8 mouse cellular contexts compared by ENCODE assay signal in the genomic region with DNA sequence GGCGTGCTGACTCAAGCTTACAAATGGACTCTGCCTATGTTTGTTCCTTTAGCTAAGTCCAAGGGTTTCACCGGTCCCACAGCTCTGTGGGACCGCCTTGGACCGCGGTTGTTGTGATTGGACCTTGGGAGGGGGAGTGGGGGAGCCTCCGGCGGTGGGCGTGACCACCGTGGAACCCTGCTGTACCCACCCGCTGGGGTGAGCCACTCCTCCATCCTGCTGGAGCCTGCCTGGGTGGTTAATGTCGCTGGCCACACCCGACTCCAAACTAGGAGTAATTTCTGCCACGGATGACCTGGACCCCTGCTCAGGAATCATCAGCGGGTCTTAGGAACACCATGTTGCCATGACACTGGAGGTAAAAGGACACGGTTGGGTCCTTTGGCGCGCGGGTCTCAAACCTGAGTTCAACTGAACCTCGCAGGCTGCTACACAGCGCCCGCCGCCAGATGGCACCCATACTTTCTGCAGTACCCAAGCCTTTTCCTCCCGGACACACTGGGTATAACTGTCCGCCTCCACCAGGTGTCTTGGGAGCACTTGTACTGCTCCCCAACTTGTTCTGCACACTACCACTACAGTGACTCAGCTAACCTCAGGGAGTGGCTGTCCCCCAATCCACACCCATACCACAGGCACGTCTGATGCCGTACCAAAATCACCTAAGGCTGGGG. TPM values are rescaled to one million over a fixed set of nuclear protein-coding genes. Genes with fewer than 3 reads are reported as not detected.
DNase-seq lines count a peak whose midpoint lies in the region; ATAC-seq and TF ChIP-seq lines count a peak whose summit lies in the region.

No protein-coding gene starts in this region.

- no peak overlapping the region for H3K27ac ChIP-seq in hindbrain, embryonic 14.5 days
- no peak overlapping the region for H3K27ac ChIP-seq in left cerebral cortex, adult 2 months

- in situ Hi-C loops in Patski (cut with MboI; ENCODE audit: low pct_unique_long_range_greater_than_20kb): no loop called here

- H3K36me3 ChIP-seq in hindbrain, embryonic 14.5 days (replicated peaks; ENCODE audit: control insufficient read depth, insufficient read depth): peaks cover 13% of the 10 kb centered on the region
- peaks cover 35% of the 10 kb centered on the region for H3K36me3 ChIP-seq in megakaryocyte, embryonic 14.5 days (replicated peaks; ENCODE audit: low read length)

- CTCF ChIA-PET in Patski (lab: Charles Lee): interaction anchor here (0.8 to 3.3 kb wide), 5 partner anchors 10 to 16 kb away, joined by 3 to 11 read pairs (median 3); partner anchors contain the start of gene Amdhd2

- peak overlapping the region; percentile 55 for H3K4me2 ChIP-seq in hindbrain, embryonic 14.5 days (replicated peaks)

- H3K27me3 ChIP-seq in Patski: no peaks in the 10 kb centered on the region
- H3K27me3 ChIP-seq in hindbrain, embryonic 14.5 days (ENCODE audit: control insufficient read depth, insufficient read depth, low read length): no peaks in the 10 kb centered on the region
- H3K27me3 ChIP-seq in megakaryocyte, embryonic 14.5 days (replicated peaks): no peaks in the 10 kb centered on the region

- intact Hi-C loops in left cerebral cortex, adult 2 months (cut with DNase I): loop anchor here (2.0 to 5.0 kb wide), 2 partner anchors 155 to 239 kb away; no protein-coding TSS in a partner anchor

- H3K4me3 ChIP-seq in hindbrain, embryonic 14.5 days (replicated peaks; ENCODE audit: low read length): peak overlapping the region; percentile 27
- H3K4me3 ChIP-seq in left cerebral cortex, adult 2 months: peak overlapping the region; percentile 46
- peak overlapping the region; percentile 93 for H3K4me3 ChIP-seq in megakaryocyte, embryonic 14.5 days (replicated peaks)

- H3K9ac ChIP-seq in hindbrain, embryonic 14.5 days: peak overlapping the region; percentile 46

- peaks cover 7% of the 10 kb centered on the region; the same call in 1 of the 2 replicates for H3K4me1 ChIP-seq in hindbrain, embryonic 14.5 days (replicated peaks; ENCODE audit: control insufficient read depth, insufficient read depth, low read length)
- peaks cover 25% of the 10 kb centered on the region for H3K4me1 ChIP-seq in megakaryocyte, embryonic 14.5 days

- DNase-seq in Patski (ENCODE audit: low read depth, low spot score): no peak
- DNase-seq in cerebellum, postnatal 10 days: peak; percentile 90 to 91
- peak; percentile 52 to 54 for DNase-seq in frontal cortex, postnatal 25 days (ENCODE audit: low spot score in 2 of 2)
- DNase-seq in hindbrain, embryonic 14.5 days (ENCODE audit: low spot score): peak; percentile 73
- peak; percentile 74 to 76 for DNase-seq in left cerebral cortex, adult 2 months (ENCODE audit: extremely low spot score in 1 of 2, low spot score in 2 of 2)
- peak; percentile 86 for DNase-seq in right cerebral cortex, postnatal 10 days (ENCODE audit: low spot score in 2 of 2)
- DNase-seq in urinary bladder, postnatal 14 days (ENCODE audit: low spot score): peak; percentile 86

- WGBS in hindbrain, embryonic 14.5 days: 4% methylated on average over 26 of the region's 26 CpGs

- peak; percentile 97 for TF ChIP-seq CTCF in Patski (IDR thresholded peaks at IDR 0.05)
- peak; percentile 94 for TF ChIP-seq CTCF in left cerebral cortex, adult 2 months (IDR thresholded peaks at IDR 0.05)

- peak; percentile 93 for ATAC-seq in Patski
- peak; percentile 78 for ATAC-seq in hindbrain, embryonic 14.5 days (ENCODE audit: low FRiP score)

- POLR2A ChIA-PET in Patski (lab: Charles Lee): interaction anchor here (1.1 to 2.8 kb wide), 4 partner anchors 9 to 17 kb away, joined by 3 to 16 read pairs (median 5); partner anchors contain the start of genes Amdhd2 and Atp6v0c

- H3K9me3 ChIP-seq in hindbrain, embryonic 14.5 days (ENCODE audit: control insufficient read depth, low read length): no peaks in the 10 kb centered on the region
- H3K9me3 ChIP-seq in megakaryocyte, embryonic 14.5 days: no peaks in the 10 kb centered on the region

RNA-seq across cellular contexts. Expression of gene Pdpk1, which starts 1.3 kb away (rescaled TPM):
- polyA plus RNA-seq in Patski (2021): 31.3 TPM
- 71.3 and 75.1 TPM in 2 replicates for polyA plus RNA-seq in hindbrain, embryonic 14.5 days (2014; fragmentation: Nextera tagmentation; extraction: Ambion mirVana)
- total RNA-seq in left cerebral cortex, adult 2 months (2021): 100 to 1,000 TPM; 114 to 116 TPM
- polyA plus RNA-seq in megakaryocyte, embryonic 14.5 days (2012; ENCODE audit: insufficient read depth, low replicate concordance): 11.7 and 45.6 TPM in 2 replicates

RNA-seq across cellular contexts. Expression of gene Amdhd2, which starts 11.5 kb away (rescaled TPM):
- polyA plus RNA-seq in Patski (2021): 69.3 TPM
- 29.1 and 30.6 TPM in 2 replicates for polyA plus RNA-seq in hindbrain, embryonic 14.5 days (2014; fragmentation: Nextera tagmentation; extraction: Ambion mirVana)
- 10 to 100 TPM; 29.2 to 32.0 TPM for total RNA-seq in left cerebral cortex, adult 2 months (2021)
- 68.6 and 109 TPM in 2 replicates for polyA plus RNA-seq in megakaryocyte, embryonic 14.5 days (2012; ENCODE audit: insufficient read depth, low replicate concordance)

RNA-seq across cellular contexts. Expression of gene Atp6v0c, which starts 17.5 kb away (rescaled TPM):
- 426 TPM for polyA plus RNA-seq in Patski (2021)
- 1,495 and 1,569 TPM in 2 replicates for polyA plus RNA-seq in hindbrain, embryonic 14.5 days (2014; fragmentation: Nextera tagmentation; extraction: Ambion mirVana)
- 1,000 to 10,000 TPM; 1,211 to 1,240 TPM for total RNA-seq in left cerebral cortex, adult 2 months (2021)
- 252 and 695 TPM in 2 replicates for polyA plus RNA-seq in megakaryocyte, embryonic 14.5 days (2012; ENCODE audit: insufficient read depth, low replicate concordance)

RNA-seq across cellular contexts. Expression of gene Tbc1d24, which starts 53.3 kb away (rescaled TPM):
- 9.2 TPM for polyA plus RNA-seq in Patski (2021)
- polyA plus RNA-seq in hindbrain, embryonic 14.5 days (2014; fragmentation: Nextera tagmentation; extraction: Ambion mirVana): 27.1 and 27.6 TPM in 2 replicates
- 10 to 100 TPM; 63.3 to 69.7 TPM for total RNA-seq in left cerebral cortex, adult 2 months (2021)
- polyA plus RNA-seq in megakaryocyte, embryonic 14.5 days (2012; ENCODE audit: insufficient read depth, low replicate concordance): 1.1 TPM in 1 of 2 replicates, not detected in the other

RNA-seq across cellular contexts. Expression of gene Ntn3, which starts 57.3 kb away (rescaled TPM):
- 0.08 TPM for polyA plus RNA-seq in Patski (2021)
- 3.9 and 5.0 TPM in 2 replicates for polyA plus RNA-seq in hindbrain, embryonic 14.5 days (2014; fragmentation: Nextera tagmentation; extraction: Ambion mirVana)
- total RNA-seq in left cerebral cortex, adult 2 months (2021): 10 to 100 TPM; 10.5 to 11.5 TPM
- 0.25 TPM in 1 of 2 replicates, not detected in the other for polyA plus RNA-seq in megakaryocyte, embryonic 14.5 days (2012; ENCODE audit: insufficient read depth, low replicate concordance)

Comparison
In these comparisons a context has a peak if more than half of its experiments do, and no peak if none do; other contexts are left out.
1. H3K4me3 ChIP-seq: peak in every context shown above with its lines; median percentile 93 in megakaryocyte, embryonic 14.5 days; 46 in left cerebral cortex, adult 2 months; 27 in hindbrain, embryonic 14.5 days.